Mouse (Mus musculus): ENCODE data around the gene Numb.

DNA sequence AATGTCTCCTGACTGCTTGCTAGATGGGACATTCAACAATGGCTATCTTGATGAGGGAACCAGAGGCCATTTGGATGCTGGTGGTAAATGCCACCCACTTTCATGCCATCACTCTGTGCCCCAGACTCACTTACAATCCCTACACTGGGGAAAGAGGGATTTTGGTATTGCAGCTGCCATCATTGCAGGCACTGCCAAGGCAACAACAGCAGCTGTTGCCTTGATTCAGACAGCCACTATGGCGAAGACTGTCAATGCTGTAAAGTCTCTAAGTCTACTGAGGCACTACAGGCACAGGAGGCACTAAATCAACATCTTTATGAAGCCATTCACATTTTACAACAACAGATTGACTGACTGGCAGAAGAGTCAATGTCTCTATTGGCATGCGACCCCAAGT is 30.5 kb downstream of the Numb start:
- TF ChIP-seq POLR2A (IDR thresholded peaks at IDR 0.05; ENCODE audit: control insufficient read depth, low read depth, low read length): no peak
- TF ChIP-seq CTCF (IDR thresholded peaks at IDR 0.05; ENCODE audit: control insufficient read depth, insufficient read depth, insufficient replicate concordance, low read depth, low read length): no peak

Measured in testis, adult 2 months (tissue).